Mouse (Mus musculus): ENCODE measurements around the gene Golga5. TPM values are rescaled to one million over a fixed set of nuclear protein-coding genes. Genes with fewer than 3 reads are reported as not detected.

Gene Golga5
- 21.0 TPM for polyA plus RNA-seq (2015; fragmentation: Illumina TruSeq; extraction: RNeasy Lipid Tissue Mini Kit (QIAGEN cat#74804); ENCODE audit: low read depth, low replicate concordance)

DNA sequence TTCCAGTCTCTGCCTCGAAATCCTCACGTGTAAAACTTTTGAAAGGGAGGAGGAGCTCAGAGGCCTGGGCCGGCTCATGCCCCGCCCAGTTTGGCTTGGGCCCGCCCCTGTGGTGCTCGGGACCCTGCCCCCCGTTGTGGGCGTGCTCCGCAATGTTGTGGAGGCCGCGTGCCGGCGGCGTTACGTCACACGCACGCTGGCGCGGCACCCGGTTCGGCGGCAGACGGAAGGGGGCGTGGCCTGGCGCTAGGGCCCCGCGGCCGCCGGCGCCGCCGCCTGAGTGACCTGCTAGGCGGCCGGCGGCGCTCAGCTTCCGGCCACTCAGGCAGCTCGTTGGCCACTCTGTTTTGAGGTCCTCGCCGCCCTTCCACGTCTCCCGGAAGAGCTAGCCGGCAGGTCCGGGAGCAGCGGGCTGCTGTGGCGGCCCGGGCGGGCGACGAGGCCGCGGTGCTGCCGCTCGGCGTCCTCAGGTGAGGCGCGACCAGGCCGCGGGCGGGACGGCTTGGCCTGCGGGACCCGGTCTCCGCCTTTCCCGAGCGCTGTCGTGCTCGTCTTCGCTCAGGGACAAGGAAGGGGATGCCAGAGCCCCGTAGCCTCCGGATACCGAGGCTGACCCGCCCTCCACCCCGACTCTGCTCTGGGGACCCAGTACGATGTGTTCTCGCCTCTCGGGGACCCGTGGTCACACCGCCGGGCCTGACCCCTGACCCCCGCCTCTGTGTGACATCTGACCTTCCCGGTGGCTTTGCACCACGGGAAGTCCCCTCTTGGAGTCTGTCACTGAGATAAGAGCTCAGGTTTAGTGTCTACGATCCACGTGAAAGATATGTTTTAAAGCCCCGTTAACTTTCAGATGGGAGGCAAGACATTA lies at the start of gene Golga5:
Golga5 (plus strand) TSS at position 242 of the 871 bp plus-strand sequence.

GRCm38 (mm10) chr12:102439632-102440023 lies 29.3 kb upstream of the Golga5 start, which contains the start of gene Lgmn:
Lgmn (minus strand) TSS chr12:102439813.

Other genes with a start within 250 kb of the Golga5 start
- gene Rin3, start 186.1 kb upstream of the Golga5 start, polyA plus RNA-seq (2015; fragmentation: Illumina TruSeq; extraction: RNeasy Lipid Tissue Mini Kit (QIAGEN cat#74804); ENCODE audit: low read depth, low replicate concordance), result 1.7 TPM
- 148 TPM for gene Lgmn, start 29.3 kb upstream of the Golga5 start, polyA plus RNA-seq (2015; fragmentation: Illumina TruSeq; extraction: RNeasy Lipid Tissue Mini Kit (QIAGEN cat#74804); ENCODE audit: low read depth, low replicate concordance)
- 191 TPM for gene Chga, start 85.8 kb downstream of the Golga5 start, polyA plus RNA-seq (2015; fragmentation: Illumina TruSeq; extraction: RNeasy Lipid Tissue Mini Kit (QIAGEN cat#74804); ENCODE audit: low read depth, low replicate concordance)
- gene Itpk1, start 235.8 kb downstream of the Golga5 start, polyA plus RNA-seq (2015; fragmentation: Illumina TruSeq; extraction: RNeasy Lipid Tissue Mini Kit (QIAGEN cat#74804); ENCODE audit: low read depth, low replicate concordance), result 45.3 TPM